Mouse (Mus musculus) CH12.LX (cell line): ENCODE data around the gene Rab4a. TPM values are rescaled to one million over a fixed set of nuclear protein-coding genes. Genes with fewer than 3 reads are reported as not detected.

Experiments
- DNase-seq: peaks from one replicate; pipeline ENCODE4 v3.0.0-alpha.2; 2013; ENCODE audit errors: extremely low read depth
- H3K27ac ChIP-seq: 2 replicates; pipeline ENCODE4 v1.5.1; 2012; ENCODE audit warnings: low read depth, mild to moderate bottlenecking, control low read depth, moderate library complexity; ENCODE audit not compliant: insufficient read depth
- H3K27me3 ChIP-seq: replicated peaks from 2 replicates; pipeline ENCODE3; 2012; ENCODE audit warnings: inconsistent platforms
- H3K36me3 ChIP-seq, 2 experiments: replicated peaks in 1 of 2; 2 replicates each; pipeline versions ENCODE3 to v1.6.1; 2012; ENCODE audit warnings: inconsistent platforms in 1 of 2, low read length in 1 of 2, mild to moderate bottlenecking in 1 of 2, mixed read lengths in 1 of 2, moderate library complexity in 1 of 2; ENCODE audit not compliant: control insufficient read depth in 1 of 2, insufficient read depth in 1 of 2
- H3K4me1 ChIP-seq, 2 experiments: 2 replicates each; pipeline ENCODE4 v1.6.1; 2012; ENCODE audit warnings: inconsistent platforms in 1 of 2, moderate library complexity in 1 of 2; ENCODE audit not compliant: insufficient read depth in 2 of 2, control insufficient read depth in 1 of 2
- H3K4me2 ChIP-seq: 2 replicates; pipeline ENCODE4 v1.6.1; 2012; ENCODE audit warnings: low read depth, mild to moderate bottlenecking, control low read depth; ENCODE audit not compliant: poor library complexity, insufficient read depth, severe bottlenecking
- H3K4me3 ChIP-seq, 3 experiments: fragments of 150-350 bp in 1 of 3; sonication (generic) in 1 of 3; replicated peaks in 1 of 3; 2 replicates each; pipeline versions ENCODE3 to v1.5.1; 2011 to 2012; ENCODE audit warnings: low read depth in 2 of 3, low read length in 2 of 3, mild to moderate bottlenecking in 2 of 3, moderate library complexity in 2 of 3, control low read depth in 1 of 3, improper control_type of control experiment in 1 of 3, inconsistent platforms in 1 of 3, mixed read lengths in 1 of 3; ENCODE audit not compliant: poor library complexity in 1 of 3
- H3K79me2 ChIP-seq: replicated peaks from 2 replicates; pipeline ENCODE4 v1.6.1; 2012; ENCODE audit warnings: mild to moderate bottlenecking, moderate library complexity; ENCODE audit not compliant: control insufficient read depth, poor library complexity, insufficient read depth, severe bottlenecking; ENCODE audit errors: extremely low read depth
- H3K9ac ChIP-seq: 2 replicates; pipeline ENCODE4 v1.6.1; 2012; ENCODE audit warnings: low read depth, mild to moderate bottlenecking, control low read depth, moderate library complexity; ENCODE audit not compliant: insufficient read depth
- H3K9me3 ChIP-seq: replicated peaks from 2 replicates; pipeline ENCODE3; 2012; ENCODE audit warnings: low read length, inconsistent platforms, mixed read lengths
- CHD1 ChIP-seq: IDR thresholded peaks from 2 replicates; pipeline ENCODE4 v1.6.1; 2012; ENCODE audit warnings: low read depth, low read length, improper control_type of control experiment, inconsistent platforms
- CHD2 ChIP-seq: IDR thresholded peaks from 2 replicates; pipeline ENCODE4 v1.6.1; 2011; ENCODE audit warnings: low read length, improper control_type of control experiment
- EP300 ChIP-seq: IDR thresholded peaks from 2 replicates; pipeline ENCODE4 v1.6.1; 2011; ENCODE audit warnings: low read length, improper control_type of control experiment
- GABPA ChIP-seq: IDR thresholded peaks from 2 replicates; pipeline ENCODE4 v1.6.1; 2012; ENCODE audit warnings: low read depth, low read length, improper control_type of control experiment, inconsistent platforms; ENCODE audit not compliant: insufficient replicate concordance
- JUND ChIP-seq: conservative IDR thresholded peaks from 2 replicates; pipeline ENCODE4 v1.6.1; 2011; ENCODE audit warnings: low read depth, low read length, improper control_type of control experiment
- KAT2A ChIP-seq: IDR thresholded peaks from 2 replicates; pipeline ENCODE4 v1.6.1; 2012; ENCODE audit warnings: low read length, improper control_type of control experiment, inconsistent platforms; ENCODE audit not compliant: insufficient replicate concordance
- MAFK ChIP-seq: IDR thresholded peaks from 2 replicates; pipeline ENCODE4 v1.6.1; 2011; ENCODE audit warnings: low read length, improper control_type of control experiment; ENCODE audit not compliant: insufficient replicate concordance
- MAX ChIP-seq: IDR thresholded peaks from 2 replicates; pipeline ENCODE4 v1.6.1; 2011; ENCODE audit warnings: low read length, improper control_type of control experiment
- MAZ ChIP-seq: IDR thresholded peaks from 2 replicates; pipeline ENCODE4 v1.6.1; 2012; ENCODE audit warnings: low read depth, mild to moderate bottlenecking, inconsistent platforms, low read length, improper control_type of control experiment, moderate library complexity
- MEF2A ChIP-seq: IDR thresholded peaks from 2 replicates; pipeline ENCODE4 v1.6.1; 2014; ENCODE audit warnings: low read depth, mild to moderate bottlenecking, inconsistent platforms, low read length, improper control_type of control experiment, borderline replicate concordance
- NELFE ChIP-seq: IDR thresholded peaks from 2 replicates; pipeline ENCODE4 v1.6.1; 2011; ENCODE audit warnings: low read depth, low read length, improper control_type of control experiment
- PAX5 ChIP-seq: IDR thresholded peaks from 2 replicates; pipeline ENCODE4 v1.6.1; 2012; ENCODE audit warnings: low read length, inconsistent platforms, mixed read lengths
- RCOR1 ChIP-seq: conservative IDR thresholded peaks from 2 replicates; pipeline ENCODE4 v1.6.1; 2012; ENCODE audit warnings: low read depth, mild to moderate bottlenecking, inconsistent platforms, low read length, improper control_type of control experiment
- SMC3 ChIP-seq: IDR thresholded peaks from 2 replicates; pipeline ENCODE4 v1.6.1; 2011; ENCODE audit warnings: low read depth, low read length, improper control_type of control experiment
- TCF12 ChIP-seq: IDR thresholded peaks from 2 replicates; pipeline ENCODE4 v1.6.1; 2014; ENCODE audit warnings: low read depth, mild to moderate bottlenecking, inconsistent platforms, low read length, improper control_type of control experiment
- UBTF ChIP-seq: IDR thresholded peaks from 2 replicates; pipeline ENCODE4 v1.6.1; 2012; ENCODE audit warnings: low read depth, mild to moderate bottlenecking, inconsistent platforms, low read length, improper control_type of control experiment, moderate library complexity
- USF1 ChIP-seq: IDR thresholded peaks from 2 replicates; pipeline ENCODE4 v1.6.1; 2014; ENCODE audit warnings: low read depth, mild to moderate bottlenecking, inconsistent platforms, low read length, improper control_type of control experiment
- USF2 ChIP-seq: conservative IDR thresholded peaks from 2 replicates; pipeline ENCODE4 v1.6.1; 2011; ENCODE audit warnings: low read depth, low read length, improper control_type of control experiment
- dilution Hi-C: fragments of 300-500 bp; cut with MboI; formaldehyde crosslinking; loops from 2 replicates; pipeline ENCODE4 v1.14.3; 2020; ENCODE audit warnings: low sequenced_read_pairs; ENCODE audit not compliant: extremely low pct_unique_long_range_greater_than_20kb, extremely low pct_ligation_motif_present
- in situ Hi-C: fragments of 300-500 bp; cut with MboI; formaldehyde crosslinking; loops from 3 replicates; pipeline ENCODE4 v1.14.3; 2019; ENCODE audit warnings: low sequenced_read_pairs, low pct_ligation_motif_present, low pct_unique_long_range_greater_than_20kb, mixed read lengths
- polyA plus RNA-seq: library from polyadenylated mRNA; unstranded; fragments of >175 nt; gene quantifications from 2 replicates; pipeline ENCODE4 v1.2.1, GENCODE M21; 2012; ENCODE audit warnings: low read depth; ENCODE audit not compliant: insufficient read length
- total RNA-seq, 2 experiments: library from RNA; depleted of rRNA; stranded (reverse); fragments of 300-350 nt in 1 of 2; fragments of >200 nt in 1 of 2; gene quantifications; 2 replicates each; pipeline ENCODE4 v1.2.3; 2012 to 2014

The Rab4a gene
- total and polyA plus RNA-seq, 3 experiments: not detected

- no peak overlapping the region for H3K27ac ChIP-seq
- dilution Hi-C loops: no loop called here
Measured at GRCm38 (mm10) chr8:123880821-123881350, 75.1 kb downstream of the Rab4a start.

GRCm38 (mm10) chr8:123882412-123882811 is 76.6 kb downstream of the Rab4a start:
- H3K9ac ChIP-seq: no peak overlapping the region
- peaks cover 57% of the 10 kb centered on the region for H3K27me3 ChIP-seq
- no peak overlapping the region for H3K4me3 ChIP-seq
- no peak for DNase-seq
- no peak overlapping the region for H3K27ac ChIP-seq
- H3K9me3 ChIP-seq: peaks cover 4% of the 10 kb centered on the region
- dilution Hi-C loops: no loop called here
- in situ Hi-C loops: no loop called here
- H3K4me1 ChIP-seq: peaks cover 3 to 27% of the 10 kb centered on the region in 2 experiments; a peak in 3 of 4 replicates
- H3K36me3 ChIP-seq: no peaks in the 10 kb centered on the region
- TF ChIP-seq UBTF (no peak), KAT2A (no peak), GABPA (no peak), NELFE (no peak)
- no peak overlapping the region for H3K4me2 ChIP-seq
- no peaks in the 10 kb centered on the region for H3K79me2 ChIP-seq

More at GRCm38 (mm10) chr8:123880821-123881350, 75.1 kb downstream of the Rab4a start:
- H3K27me3 ChIP-seq: peaks cover 42% of the 10 kb centered on the region
- no peaks in the 10 kb centered on the region for H3K36me3 ChIP-seq
- no peak overlapping the region for H3K9ac ChIP-seq
- peaks cover 3 to 24% of the 10 kb centered on the region in 2 experiments; a peak in 3 of 4 replicates for H3K4me1 ChIP-seq
- H3K79me2 ChIP-seq: no peaks in the 10 kb centered on the region
- no peak overlapping the region for H3K4me2 ChIP-seq
- H3K4me3 ChIP-seq: no peak overlapping the region
- in situ Hi-C loops: no loop called here
- no peak for DNase-seq
- H3K9me3 ChIP-seq: no peaks in the 10 kb centered on the region
- TF ChIP-seq RCOR1 (no peak), USF2 (no peak)
- TF ChIP-seq, all 38 proteins: peak for 0

GRCm38 (mm10) chr8:123883094-123883493 is 77.3 kb downstream of the Rab4a start:
- H3K4me1 ChIP-seq: peaks cover 3 to 27% of the 10 kb centered on the region in 2 experiments; a peak in 3 of 4 replicates
- H3K79me2 ChIP-seq: no peaks in the 10 kb centered on the region
- dilution Hi-C loops: no loop called here
- H3K9me3 ChIP-seq: peaks cover 5% of the 10 kb centered on the region
- H3K36me3 ChIP-seq: no peaks in the 10 kb centered on the region
- H3K4me2 ChIP-seq: no peak overlapping the region
- DNase-seq: no peak
- no peak for TF ChIP-seq JUND
- TF ChIP-seq MEF2A: no peak
- no peak for TF ChIP-seq MAX
- no peak for TF ChIP-seq SMC3
- no peak for TF ChIP-seq USF1
- no peak for TF ChIP-seq MAZ
- no peak for TF ChIP-seq PAX5
- no peak for TF ChIP-seq GABPA
- no peak for TF ChIP-seq RCOR1
- TF ChIP-seq CHD1: no peak
- TF ChIP-seq MAFK: no peak
- TF ChIP-seq EP300: no peak
- no peak for TF ChIP-seq CHD2
- TF ChIP-seq TCF12: no peak
- TF ChIP-seq, all 38 proteins: peak for 0
- Histone ChIP-seq H3K4me3 (no peak overlapping the region), H3K9ac (no peak overlapping the region), H3K27ac (no peak overlapping the region), H3K27me3 (peaks cover 61% of the 10 kb centered on the region)
- in situ Hi-C loops: no loop called here
